Mouse (Mus musculus) bone marrow, adult 2 months (tissue): ENCODE data around the gene Polg2.

ENCODE experiments used
- CTCF ChIP-seq: fragments of 200-500 bp; IDR thresholded peaks from 2 replicates; pipeline ENCODE4 v1.5.1; 2011; ENCODE audit warnings: low read length, control low read depth; ENCODE audit not compliant: control insufficient read depth, insufficient read depth
- POLR2A ChIP-seq: fragments of 200-500 bp; IDR thresholded peaks from 2 replicates; pipeline ENCODE4 v1.6.1; 2011; ENCODE audit warnings: low read depth, mild to moderate bottlenecking, control low read depth, low read length, borderline replicate concordance; ENCODE audit not compliant: control insufficient read depth

DNA sequence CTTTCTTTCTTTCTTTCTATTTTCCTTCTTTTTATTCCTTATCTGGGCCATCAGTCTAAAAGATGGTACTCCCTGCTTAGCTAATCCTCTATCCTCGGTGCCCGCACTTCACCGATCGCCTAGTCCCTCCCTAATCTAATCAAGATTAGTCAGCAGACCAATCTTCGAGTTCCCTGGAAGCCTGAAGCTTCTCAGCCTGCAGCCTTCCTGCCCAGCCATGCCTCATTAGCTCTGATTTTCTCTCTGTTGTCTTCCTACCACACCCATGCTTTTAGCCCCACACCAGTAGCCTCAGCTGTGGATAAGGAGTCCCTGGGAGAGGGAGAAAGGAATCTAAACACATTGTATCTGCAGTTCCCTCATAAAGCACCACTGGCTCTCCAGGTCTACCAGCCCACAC is 23.8 kb downstream of the Polg2 start:
- no peak for TF ChIP-seq CTCF
- no peak for TF ChIP-seq POLR2A
